Mouse (Mus musculus): ENCODE data around the gene Jsrp1. TPM values are rescaled to one million over a fixed set of nuclear protein-coding genes. Genes with fewer than 3 reads are reported as not detected.
A peak's percentile ranks its signal among the peaks of the same experiment; 100 is the strongest.

The Jsrp1 gene
- polyA plus RNA-seq, 1 experiment from 2014 or later, result 0.70 TPM

DNA sequence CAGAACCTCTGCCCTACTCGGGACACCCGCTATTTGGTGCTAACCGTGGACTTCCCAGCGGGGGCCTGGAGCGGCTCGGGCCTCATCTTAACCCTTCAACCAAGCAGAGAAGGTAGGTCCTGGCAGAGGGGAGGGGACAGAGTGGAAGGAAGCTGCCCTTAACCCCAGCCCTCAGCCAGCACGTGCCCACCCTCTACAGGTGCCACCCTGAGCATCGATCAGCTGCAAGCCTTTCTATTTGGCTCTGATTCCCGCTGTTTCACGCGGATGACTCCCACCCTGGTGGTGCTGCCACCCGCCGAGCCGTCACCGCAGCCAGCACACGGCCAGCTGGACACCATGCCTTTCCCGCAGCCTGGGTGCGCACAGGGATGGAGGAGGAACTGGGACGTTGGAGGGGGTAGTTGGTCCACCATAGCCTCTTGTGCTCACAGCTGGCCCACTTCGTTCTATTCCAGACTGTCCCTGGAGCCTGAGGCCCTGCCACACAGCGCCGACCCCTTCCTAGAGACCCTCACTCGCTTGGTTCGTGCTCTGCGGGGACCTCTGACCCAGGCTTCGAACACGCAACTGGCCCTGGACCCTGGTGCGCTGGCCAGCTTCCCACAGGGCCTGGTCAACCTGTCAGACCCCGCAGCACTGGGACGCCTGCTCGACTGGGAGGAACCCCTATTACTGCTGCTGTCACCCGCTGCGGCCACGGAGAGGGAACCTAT, 6.8 kb downstream of the Jsrp1 start:
- H3K9ac ChIP-seq (ENCODE audit: low read depth, low read length), result peak overlapping the region; percentile 79
- peak; percentile 19; the same call in 1 of the 2 replicates for ATAC-seq
- 51% methylated on average over 34 of the region's 34 CpGs for WGBS
- peak overlapping the region; percentile 63 for H3K27ac ChIP-seq (ENCODE audit: low read length)
- H3K9me3 ChIP-seq (ENCODE audit: control insufficient read depth, low read length), result no peaks in the 10 kb centered on the region
- peak overlapping the region; percentile 96 for H3K4me2 ChIP-seq (ENCODE audit: low read depth, low read length)
- H3K36me3 ChIP-seq (ENCODE audit: control insufficient read depth, insufficient read depth, low read length), result peaks cover 24% of the 10 kb centered on the region
- H3K4me3 ChIP-seq (ENCODE audit: low read length), result peak overlapping the region; percentile 55
- H3K27me3 ChIP-seq (replicated peaks; ENCODE audit: control insufficient read depth, insufficient read depth, low read length), result 0 out of 2 replicates have a peak, but pooled peaks cover 4% of the 10 kb centered on the region
- peaks cover 31% of the 10 kb centered on the region for H3K4me1 ChIP-seq (ENCODE audit: control insufficient read depth, insufficient read depth, low read length)

DNA sequence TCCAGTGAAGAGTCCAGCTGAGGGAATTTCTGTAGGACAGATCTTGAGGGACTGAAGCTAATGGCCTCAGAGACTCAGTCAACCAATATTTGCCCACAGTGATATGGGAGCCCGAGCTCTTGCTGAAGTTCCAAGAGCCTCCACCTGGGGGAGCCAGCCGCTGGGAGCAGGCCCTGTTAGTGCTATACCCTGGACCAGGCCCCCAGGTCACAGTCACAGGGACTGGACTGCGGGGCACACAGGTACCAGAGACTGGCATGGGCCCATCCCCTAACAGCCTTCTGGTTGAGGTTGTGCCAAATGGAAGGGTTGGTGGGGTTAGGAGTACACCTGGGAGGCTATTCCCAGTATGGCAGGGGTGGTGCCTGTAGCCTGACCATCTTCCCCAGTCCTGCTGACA, 7.4 kb downstream of the Jsrp1 start:
- Histone ChIP-seq H3K4me1 (ENCODE audit: control insufficient read depth, insufficient read depth, low read length) (peaks cover 31% of the 10 kb centered on the region), H3K4me2 (ENCODE audit: low read depth, low read length) (no peak overlapping the region), H3K9me3 (ENCODE audit: control insufficient read depth, low read length) (no peaks in the 10 kb centered on the region), H3K27ac (ENCODE audit: low read length) (no peak overlapping the region), H3K36me3 (ENCODE audit: control insufficient read depth, insufficient read depth, low read length) (peaks cover 24% of the 10 kb centered on the region), H3K9ac (ENCODE audit: low read depth, low read length) (no peak overlapping the region), H3K4me3 (ENCODE audit: low read length) (no peak overlapping the region), H3K27me3 (replicated peaks; ENCODE audit: control insufficient read depth, insufficient read depth, low read length) (0 out of 2 replicates have a peak, but pooled peaks cover 4% of the 10 kb centered on the region)
- ATAC-seq, result peak; percentile 48
- 11% methylated on average over 3 of the region's 3 CpGs for WGBS

DNA sequence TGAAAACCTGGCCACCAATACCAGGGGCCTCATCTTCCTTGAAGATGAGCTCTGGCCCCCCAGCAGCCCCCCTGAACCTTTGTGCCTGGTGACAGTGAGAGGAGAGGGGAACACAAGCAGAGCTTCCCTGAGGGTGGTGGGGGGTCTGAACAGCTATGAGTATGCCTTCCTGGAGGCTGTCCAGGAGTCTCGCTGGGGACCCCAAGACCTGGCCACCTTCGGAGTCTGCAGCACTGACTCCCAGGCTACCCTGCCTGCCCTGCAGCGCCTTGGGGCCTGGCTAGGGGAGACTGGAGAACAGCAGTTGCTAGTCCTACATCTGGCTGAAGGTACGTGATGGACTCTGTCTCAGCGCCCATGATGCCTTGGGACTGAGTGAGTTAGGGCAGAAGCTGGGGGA, 8.0 kb downstream of the Jsrp1 start:
- Histone ChIP-seq H3K9me3 (ENCODE audit: control insufficient read depth, low read length) (no peaks in the 10 kb centered on the region), H3K4me3 (ENCODE audit: low read length) (no peak overlapping the region), H3K27me3 (replicated peaks; ENCODE audit: control insufficient read depth, insufficient read depth, low read length) (0 out of 2 replicates have a peak, but pooled peaks cover 4% of the 10 kb centered on the region), H3K27ac (ENCODE audit: low read length) (no peak overlapping the region), H3K36me3 (ENCODE audit: control insufficient read depth, insufficient read depth, low read length) (peaks cover 24% of the 10 kb centered on the region), H3K4me1 (ENCODE audit: control insufficient read depth, insufficient read depth, low read length) (peaks cover 30% of the 10 kb centered on the region), H3K9ac (ENCODE audit: low read depth, low read length) (no peak overlapping the region), H3K4me2 (ENCODE audit: low read depth, low read length) (no peak overlapping the region)
- ATAC-seq, result no peak
- 70% methylated on average over 5 of the region's 5 CpGs for WGBS

DNA sequence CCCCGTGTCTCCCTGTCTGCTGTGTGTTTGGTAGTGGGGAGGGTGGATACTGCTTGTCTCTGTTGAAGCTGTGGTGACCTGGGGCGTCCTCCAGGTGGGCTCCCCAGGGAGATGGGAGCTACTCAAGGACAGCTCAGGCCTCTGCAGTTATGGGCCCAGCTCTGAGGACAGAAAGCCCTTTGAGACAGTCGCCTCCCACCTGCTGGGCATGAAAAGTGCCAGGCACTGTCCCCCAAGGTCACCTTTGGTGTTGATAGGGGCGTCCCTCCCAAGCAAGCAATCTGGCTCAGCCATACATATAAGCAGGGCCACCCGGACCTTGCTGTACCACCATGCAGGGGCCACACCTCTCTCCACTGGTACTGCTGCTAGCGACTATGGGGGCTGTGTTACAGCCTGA, 8.4 kb downstream of the Jsrp1 start, which contains the start of gene Amh:
Gene Amh, plus strand, starts transcription at position 328 of the 400 bp plus-strand sequence.
- H3K4me3 ChIP-seq (ENCODE audit: low read length), result no peak within 1 kb of the TSS
- H3K36me3 ChIP-seq (ENCODE audit: control insufficient read depth, insufficient read depth, low read length), result peaks cover 24% of the 10 kb centered on the region
- ATAC-seq, result no peak
- H3K4me1 ChIP-seq (ENCODE audit: control insufficient read depth, insufficient read depth, low read length), result peaks cover 30% of the 10 kb centered on the region
- H3K9me3 ChIP-seq (ENCODE audit: control insufficient read depth, low read length), result no peaks in the 10 kb centered on the region
- no peak within 1 kb of the TSS for H3K27ac ChIP-seq (ENCODE audit: low read length)
- 0 out of 2 replicates have a peak, but pooled peaks cover 4% of the 10 kb centered on the region for H3K27me3 ChIP-seq (replicated peaks; ENCODE audit: control insufficient read depth, insufficient read depth, low read length)
- WGBS, result 66% methylated on average over 6 of the region's 6 CpGs
- H3K9ac ChIP-seq (ENCODE audit: low read depth, low read length), result no peak within 1 kb of the TSS
- H3K4me2 ChIP-seq (ENCODE audit: low read depth, low read length), result no peak within 1 kb of the TSS

DNA sequence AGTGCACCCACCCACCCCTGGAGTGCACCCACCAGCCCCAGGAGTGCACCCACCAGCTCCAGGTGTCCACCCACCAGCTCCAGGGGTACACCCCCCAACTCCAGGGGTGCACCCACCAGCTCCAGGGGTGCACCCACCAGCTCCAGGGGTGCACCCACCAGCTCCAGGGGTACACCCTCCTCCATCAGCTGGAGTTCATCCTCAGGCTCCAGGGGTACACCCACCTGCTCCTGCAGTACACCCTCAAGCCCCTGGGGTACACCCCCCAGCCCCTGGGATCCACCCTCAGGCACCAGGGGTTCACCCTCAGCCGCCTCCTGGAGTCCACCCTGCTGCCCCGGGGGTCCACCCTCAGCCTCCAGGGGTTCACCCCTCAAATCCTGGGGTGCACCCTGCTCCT, 9.0 kb downstream of the Jsrp1 start:
- Histone ChIP-seq H3K9ac (ENCODE audit: low read depth, low read length) (no peak overlapping the region), H3K4me1 (ENCODE audit: control insufficient read depth, insufficient read depth, low read length) (peaks cover 35% of the 10 kb centered on the region), H3K4me2 (ENCODE audit: low read depth, low read length) (no peak overlapping the region), H3K27ac (ENCODE audit: low read length) (no peak overlapping the region), H3K4me3 (ENCODE audit: low read length) (no peak overlapping the region), H3K36me3 (ENCODE audit: control insufficient read depth, insufficient read depth, low read length) (peaks cover 24% of the 10 kb centered on the region), H3K27me3 (replicated peaks; ENCODE audit: control insufficient read depth, insufficient read depth, low read length) (0 out of 2 replicates have a peak, but pooled peaks cover 4% of the 10 kb centered on the region), H3K9me3 (ENCODE audit: control insufficient read depth, low read length) (no peaks in the 10 kb centered on the region)
- WGBS, result 100% methylated on average over 2 of the region's 2 CpGs
- no peak for ATAC-seq

DNA sequence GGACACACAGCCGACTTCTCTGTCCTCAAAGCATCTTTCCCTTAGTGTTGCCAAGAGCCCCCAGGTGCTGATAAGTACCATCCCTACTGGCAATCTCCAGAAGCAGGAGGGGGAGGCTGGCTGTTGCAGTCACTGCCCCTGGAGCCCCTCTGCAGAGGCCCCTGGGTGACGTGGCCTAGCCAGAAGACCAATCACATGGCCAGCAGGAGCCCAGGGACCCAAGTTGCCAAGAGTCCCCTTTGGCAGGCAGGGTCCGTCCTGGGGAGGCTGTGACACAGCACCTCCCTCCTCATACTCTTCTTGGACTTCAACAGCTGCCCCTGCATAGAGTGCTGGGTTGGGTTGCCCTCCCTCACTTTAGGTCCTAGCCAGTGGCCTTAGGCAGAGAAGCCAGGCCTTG, 10.3 kb downstream of the Jsrp1 start:
- Histone ChIP-seq H3K36me3 (ENCODE audit: control insufficient read depth, insufficient read depth, low read length) (peaks cover 24% of the 10 kb centered on the region), H3K4me3 (ENCODE audit: low read length) (no peak overlapping the region), H3K4me2 (ENCODE audit: low read depth, low read length) (no peak overlapping the region), H3K9ac (ENCODE audit: low read depth, low read length) (no peak overlapping the region), H3K27ac (ENCODE audit: low read length) (no peak overlapping the region), H3K27me3 (replicated peaks; ENCODE audit: control insufficient read depth, insufficient read depth, low read length) (0 out of 2 replicates have a peak, but pooled peaks cover 3% of the 10 kb centered on the region), H3K9me3 (ENCODE audit: control insufficient read depth, low read length) (no peaks in the 10 kb centered on the region), H3K4me1 (ENCODE audit: control insufficient read depth, insufficient read depth, low read length) (peaks cover 27% of the 10 kb centered on the region)
- ATAC-seq, result no peak
- WGBS, result 92% methylated on average over 3 of the region's 3 CpGs

DNA sequence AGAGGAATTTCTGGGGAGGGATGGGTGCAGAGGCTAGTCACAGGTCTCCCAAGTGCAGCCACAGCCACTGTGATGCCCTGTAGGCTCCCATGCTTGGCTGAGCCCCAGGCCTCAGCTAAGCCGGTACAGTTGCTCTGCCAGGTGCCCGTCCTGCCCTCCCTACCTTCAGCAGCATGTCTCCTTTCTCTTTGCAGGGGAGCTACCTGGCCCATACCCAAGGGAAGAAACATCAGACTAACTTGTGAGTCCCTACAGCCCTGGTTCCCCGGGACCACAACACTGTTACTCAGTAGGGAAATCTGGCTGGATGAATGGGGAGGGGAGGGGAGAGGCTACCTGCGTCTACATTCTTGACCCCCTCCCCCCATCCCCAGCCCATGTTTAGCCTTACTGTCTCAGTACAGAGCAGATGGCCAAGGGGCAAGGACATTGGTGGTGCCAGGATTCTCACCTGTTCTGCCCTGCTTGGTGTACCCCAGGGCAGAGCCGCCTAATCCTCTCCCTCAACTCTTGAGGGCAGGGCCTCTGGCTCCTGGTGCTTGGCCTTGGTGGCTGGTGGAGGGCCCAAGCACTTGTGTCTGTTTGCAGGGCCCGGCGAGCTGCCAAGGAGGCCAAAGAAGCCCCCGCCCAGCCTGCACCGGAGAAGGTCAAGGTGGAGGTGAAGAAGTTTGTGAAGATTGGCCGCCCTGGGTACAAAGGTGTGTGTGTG, 10.9 kb downstream of the Jsrp1 start:
- Histone ChIP-seq H3K27me3 (replicated peaks; ENCODE audit: control insufficient read depth, insufficient read depth, low read length) (no peaks in the 10 kb centered on the region), H3K4me3 (ENCODE audit: low read length) (no peak overlapping the region), H3K4me1 (ENCODE audit: control insufficient read depth, insufficient read depth, low read length) (peaks cover 20% of the 10 kb centered on the region), H3K9ac (ENCODE audit: low read depth, low read length) (no peak overlapping the region), H3K27ac (ENCODE audit: low read length) (no peak overlapping the region), H3K9me3 (ENCODE audit: control insufficient read depth, low read length) (no peaks in the 10 kb centered on the region), H3K4me2 (ENCODE audit: low read depth, low read length) (no peak overlapping the region), H3K36me3 (ENCODE audit: control insufficient read depth, insufficient read depth, low read length) (peaks cover 24% of the 10 kb centered on the region)
- 83% methylated on average over 10 of the region's 10 CpGs for WGBS
- ATAC-seq, result no peak

DNA sequence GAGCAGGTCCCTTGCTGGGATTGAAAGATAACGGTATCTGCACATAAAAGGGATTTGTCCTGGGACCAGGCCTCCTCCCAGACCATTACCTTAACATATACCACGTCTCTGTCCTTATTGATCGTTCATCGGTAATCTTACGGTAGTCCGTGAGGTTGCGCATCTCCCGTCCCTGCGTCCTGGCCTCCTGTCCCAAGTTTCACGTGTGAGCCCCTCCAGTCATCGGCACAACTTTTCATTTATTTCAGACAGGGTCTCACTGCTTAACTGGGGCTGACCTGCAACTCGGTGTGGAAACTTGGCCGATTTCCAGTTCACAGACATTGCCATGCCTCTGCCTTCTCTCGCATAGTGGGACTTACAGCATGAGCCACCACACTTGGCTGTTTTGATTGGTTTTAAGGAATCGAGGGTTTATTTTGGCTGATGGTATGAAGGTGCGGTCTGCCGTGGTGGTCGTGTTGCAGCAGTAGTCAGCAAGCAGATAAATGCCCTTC, 14.2 kb downstream of the Jsrp1 start:
- peak overlapping the region; percentile 96 for H3K9ac ChIP-seq (ENCODE audit: low read depth, low read length)
- WGBS, result under 1% methylated on average over 18 of the region's 18 CpGs
- no peaks in the 10 kb centered on the region for H3K9me3 ChIP-seq (ENCODE audit: control insufficient read depth, low read length)
- peaks cover 19% of the 10 kb centered on the region for H3K4me1 ChIP-seq (ENCODE audit: control insufficient read depth, insufficient read depth, low read length)
- H3K27me3 ChIP-seq (replicated peaks; ENCODE audit: control insufficient read depth, insufficient read depth, low read length), result no peaks in the 10 kb centered on the region
- peak overlapping the region; percentile 96 for H3K4me3 ChIP-seq (ENCODE audit: low read length)
- peaks cover 17% of the 10 kb centered on the region for H3K36me3 ChIP-seq (ENCODE audit: control insufficient read depth, insufficient read depth, low read length)
- no peak for ATAC-seq
- H3K27ac ChIP-seq (ENCODE audit: low read length), result peak overlapping the region; percentile 98
- H3K4me2 ChIP-seq (ENCODE audit: low read depth, low read length), result peak overlapping the region; percentile 80

Data from intestine, embryonic 16.5 days (tissue).